Mouse (Mus musculus) G1E (cell line): ENCODE results near the gene Unc93b1. TPM values are rescaled to one million over a fixed set of nuclear protein-coding genes. Genes with fewer than 3 reads are reported as not detected.
"Not testable (repeated sequence)": the region's sequence is repeated elsewhere in the genome, so short reads cannot be mapped to it uniquely, and the experiment has no call there.

Source experiments
- ATAC-seq: 2 replicates; pipeline ENCODE4 v1.8.0; 2016; ENCODE audit warnings: mild to moderate bottlenecking; ENCODE audit not compliant: insufficient number of reproducible peaks, poor library complexity, low FRiP score, severe bottlenecking; ENCODE audit errors: extremely low read depth
- DNase-seq: peaks from one replicate; pipeline ENCODE4 v3.0.0; 2012; ENCODE audit warnings: low spot score
- H3K27me3 ChIP-seq: 2 replicates; pipeline ENCODE4 v1.6.1; 2012; ENCODE audit warnings: mild to moderate bottlenecking, low read length, inconsistent platforms; ENCODE audit not compliant: insufficient read depth
- H3K36me3 ChIP-seq: replicated peaks from 2 replicates; pipeline ENCODE3; 2012; ENCODE audit warnings: mild to moderate bottlenecking, inconsistent platforms
- H3K4me1 ChIP-seq: 2 replicates; pipeline ENCODE4 v1.6.1; 2012; ENCODE audit warnings: low read depth, low read length, inconsistent platforms, mixed read lengths; ENCODE audit not compliant: insufficient read depth
- H3K4me3 ChIP-seq: 2 replicates; pipeline ENCODE4 v1.5.1; 2012; ENCODE audit warnings: low read depth, mild to moderate bottlenecking, inconsistent platforms, low read length, moderate library complexity, mixed read lengths
- H3K9me3 ChIP-seq: replicated peaks from 2 replicates; pipeline ENCODE4 v1.6.1; 2012; ENCODE audit warnings: inconsistent platforms
- CTCF ChIP-seq: IDR thresholded peaks from 2 replicates; pipeline ENCODE4 v1.5.1; 2012; ENCODE audit warnings: low read depth, low read length, inconsistent platforms, mixed read lengths
- GATA1 ChIP-seq: IDR thresholded peaks from 2 replicates; pipeline ENCODE4 v1.6.1; 2012; ENCODE audit warnings: borderline replicate concordance, low read length, inconsistent platforms, mixed read lengths
- GATA2 ChIP-seq: IDR thresholded peaks from 2 replicates; pipeline ENCODE4 v1.6.1; 2012; ENCODE audit warnings: low read depth, low read length, inconsistent platforms, borderline replicate concordance
- POLR2AphosphoS5 ChIP-seq: IDR thresholded peaks from 2 replicates; pipeline ENCODE4 v1.6.1; 2012; ENCODE audit warnings: low read depth, low read length, inconsistent platforms; ENCODE audit not compliant: insufficient replicate concordance
- TAL1 ChIP-seq: conservative IDR thresholded peaks from 2 replicates; pipeline ENCODE4 v1.6.1; 2012; ENCODE audit warnings: low read depth, low read length, inconsistent platforms, mixed read lengths
- polyA plus RNA-seq: library from polyadenylated mRNA; stranded (reverse); fragments of >175 nt; gene quantifications from 2 replicates; pipeline ENCODE4 v1.2.3, GENCODE M21; 2012
- total RNA-seq, 2 experiments: library from RNA; stranded (forward) in 1 of 2; stranded (reverse) in 1 of 2; fragments of 200-1000 nt in 1 of 2; fragments of >200 nt in 1 of 2; fragmentation: Nextera tagmentation in 1 of 2; gene quantifications; 2 replicates each; pipeline ENCODE4 v1.2.3; 2014 to 2017

Gene Unc93b1
- total and polyA plus RNA-seq, 3 experiments = 0.16 to 0.53 (median 0.22) TPM

DNA sequence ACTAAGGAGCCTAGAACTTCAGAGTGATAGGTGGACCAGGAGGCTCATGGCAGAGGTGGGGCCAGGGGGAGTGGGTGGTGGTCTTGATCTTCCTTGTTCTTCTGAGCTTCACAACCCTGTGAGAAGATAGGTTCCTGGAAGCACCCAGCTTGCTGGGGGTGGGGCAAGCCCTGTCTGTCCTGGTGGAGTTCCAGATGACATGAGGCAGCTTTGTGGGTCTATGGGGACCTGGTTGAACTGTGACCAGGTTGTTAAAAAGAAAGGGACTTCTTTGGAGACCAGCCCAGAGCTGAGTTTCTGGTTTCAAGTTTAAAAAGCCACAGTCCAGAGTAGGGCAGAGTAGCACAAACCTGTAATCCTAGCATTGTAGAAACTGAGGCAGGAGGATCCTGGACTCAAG lies 24.0 kb downstream of the Unc93b1 start:
- no peak for DNase-seq
- H3K9me3 ChIP-seq = no peaks in the 10 kb centered on the region; the same call in 1 of the 2 replicates
- no peak overlapping the region for H3K4me3 ChIP-seq
- no peaks in the 10 kb centered on the region for H3K36me3 ChIP-seq
- TF ChIP-seq GATA1 = no peak
- no peak for TF ChIP-seq GATA2
- TF ChIP-seq CTCF = no peak
- TF ChIP-seq POLR2AphosphoS5 = no peak
- TF ChIP-seq TAL1 = no peak
- H3K27me3 ChIP-seq = peaks cover 22% of the 10 kb centered on the region; the same call in 1 of the 2 replicates
- ATAC-seq = no peak
- no peaks in the 10 kb centered on the region for H3K4me1 ChIP-seq

DNA sequence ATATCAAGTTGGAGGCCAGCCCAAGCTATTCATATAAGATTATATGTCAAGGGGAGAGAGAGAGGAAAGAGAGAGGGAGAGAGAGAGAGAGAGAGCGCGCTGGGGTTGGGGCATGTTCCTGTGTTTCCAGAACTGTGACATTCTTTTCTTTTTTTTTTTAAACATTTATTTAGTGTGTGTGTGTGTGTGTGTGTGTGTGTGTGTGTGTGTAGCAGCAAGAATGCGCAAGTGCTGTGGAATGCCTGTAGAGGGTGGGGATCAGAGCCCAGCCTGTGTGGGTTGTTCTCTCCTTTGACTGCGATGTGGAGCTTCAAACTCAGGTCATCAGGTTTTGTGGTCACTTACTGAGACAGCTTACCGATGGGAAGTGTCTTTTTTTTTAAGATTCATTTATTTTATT lies 25.2 kb downstream of the Unc93b1 start:
- Histone ChIP-seq H3K27me3 (peaks cover 16% of the 10 kb centered on the region; the same call in 1 of the 2 replicates), H3K4me3 (no peak overlapping the region), H3K36me3 (no peaks in the 10 kb centered on the region), H3K4me1 (no peaks in the 10 kb centered on the region), H3K9me3 (no peaks in the 10 kb centered on the region; the same call in 1 of the 2 replicates)
- TF ChIP-seq TAL1 (no peak), GATA1 (no peak), POLR2AphosphoS5 (no peak), GATA2 (no peak), CTCF (no peak)
- ATAC-seq = no peak
- no peak for DNase-seq

GRCm38 (mm10) chr19:3961805-3962204 lies 26.8 kb downstream of the Unc93b1 start:
- not testable (repeated sequence) for H3K4me3 ChIP-seq, ATAC-seq, H3K4me1 ChIP-seq, H3K36me3 ChIP-seq, H3K9me3 ChIP-seq, DNase-seq
- H3K27me3 ChIP-seq = peaks cover 17% of the 10 kb centered on the region; the same call in 1 of the 2 replicates

GRCm38 (mm10) chr19:3962469-3962868 lies 27.5 kb downstream of the Unc93b1 start:
- Histone ChIP-seq H3K36me3 (no peaks in the 10 kb centered on the region), H3K4me1 (no peaks in the 10 kb centered on the region), H3K9me3 (no peaks in the 10 kb centered on the region; the same call in 1 of the 2 replicates), H3K4me3 (no peak overlapping the region), H3K27me3 (peaks cover 20% of the 10 kb centered on the region; the same call in 1 of the 2 replicates)
- TF ChIP-seq CTCF (no peak), GATA2 (no peak), TAL1 (no peak), POLR2AphosphoS5 (no peak), GATA1 (no peak)
- ATAC-seq (no peak), DNase-seq (no peak)

DNA sequence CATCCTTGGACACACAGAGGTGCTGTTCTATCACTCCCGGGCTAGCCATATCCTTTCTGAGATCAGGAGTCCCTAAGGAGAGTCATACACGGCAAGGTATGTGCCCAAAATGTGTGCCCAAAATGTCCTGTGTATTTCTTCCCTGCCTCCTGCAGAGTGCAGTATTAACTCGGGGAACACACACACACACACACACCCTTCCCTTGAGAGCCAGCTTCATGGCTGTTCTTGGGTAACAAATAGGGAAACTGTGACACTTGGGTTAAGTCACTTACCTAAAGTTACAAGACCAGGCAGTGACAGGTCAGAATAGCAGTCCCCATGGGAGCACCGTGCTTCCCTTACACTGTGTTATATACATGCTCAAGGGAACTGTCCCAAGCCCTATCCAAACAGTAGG lies 29.0 kb downstream of the Unc93b1 start:
- ATAC-seq (no peak), DNase-seq (no peak)
- no peaks in the 10 kb centered on the region; the same call in 1 of the 2 replicates for H3K9me3 ChIP-seq
- TF ChIP-seq GATA1 = no peak
- no peak for TF ChIP-seq CTCF
- no peak for TF ChIP-seq GATA2
- no peak for TF ChIP-seq POLR2AphosphoS5
- TF ChIP-seq TAL1 = no peak
- H3K27me3 ChIP-seq = peaks cover 25% of the 10 kb centered on the region; the same call in 1 of the 2 replicates
- H3K36me3 ChIP-seq = no peaks in the 10 kb centered on the region
- no peaks in the 10 kb centered on the region for H3K4me1 ChIP-seq
- H3K4me3 ChIP-seq = no peak overlapping the region

DNA sequence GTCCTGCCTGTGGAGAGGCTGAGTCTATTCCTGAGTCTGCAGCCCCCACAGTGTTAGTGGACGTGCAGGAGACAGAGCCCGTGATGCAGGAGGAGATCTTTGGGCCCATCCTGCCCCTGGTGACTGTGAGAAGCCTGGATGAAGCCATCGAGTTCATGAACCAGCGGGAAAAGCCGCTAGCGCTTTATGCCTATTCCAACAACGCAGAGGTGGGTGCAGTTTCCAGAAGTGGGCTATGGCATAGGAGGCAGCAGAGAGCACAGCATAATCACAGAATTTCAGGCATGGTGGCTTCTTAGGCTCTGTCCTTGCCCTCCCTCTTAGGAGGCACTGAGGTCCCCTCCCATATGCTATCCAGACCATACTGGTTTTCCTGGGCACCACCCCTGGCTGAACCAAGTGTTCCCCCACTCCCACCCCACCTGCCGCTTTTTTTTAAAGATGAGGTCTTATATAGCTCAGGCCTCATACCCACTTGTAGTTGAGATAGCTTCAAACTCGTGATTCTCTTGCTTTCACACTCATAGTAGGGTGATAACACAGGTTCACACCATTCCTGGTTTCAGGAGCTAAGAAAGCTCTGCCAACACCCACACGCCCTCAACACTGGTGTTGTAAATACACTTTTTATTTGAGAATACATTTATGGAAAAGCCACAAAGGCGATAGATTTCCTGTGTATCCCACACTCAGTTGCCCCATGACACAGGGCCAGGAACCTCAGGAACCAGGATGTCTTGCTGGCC lies 31.5 kb downstream of the Unc93b1 start:
- TF ChIP-seq GATA2 (no peak), POLR2AphosphoS5 (no peak), TAL1 (no peak), CTCF (no peak), GATA1 (no peak)
- DNase-seq (no peak), ATAC-seq (no peak)
- H3K4me3 ChIP-seq = no peak overlapping the region
- H3K4me1 ChIP-seq = no peaks in the 10 kb centered on the region
- no peaks in the 10 kb centered on the region for H3K36me3 ChIP-seq
- no peaks in the 10 kb centered on the region for H3K9me3 ChIP-seq
- peaks cover 27% of the 10 kb centered on the region for H3K27me3 ChIP-seq

DNA sequence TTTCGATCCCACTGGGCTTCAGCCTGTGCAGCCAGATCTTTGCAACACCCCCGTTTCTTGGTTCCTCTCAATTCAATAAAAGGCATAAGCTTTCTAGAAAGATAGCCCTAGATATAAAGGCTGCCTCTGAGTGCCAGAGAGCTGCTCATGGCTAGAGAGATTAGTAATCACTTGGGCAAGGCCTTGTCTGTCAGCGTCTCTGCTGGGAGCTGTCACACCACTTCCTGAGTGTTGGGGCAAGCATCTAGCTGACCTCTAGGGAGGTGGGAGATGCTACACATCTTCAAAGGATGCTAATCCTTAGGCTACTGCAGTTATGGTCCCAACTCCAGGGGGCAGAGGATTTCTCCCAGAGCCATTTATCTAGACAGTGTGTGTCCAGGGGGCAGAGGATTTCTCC lies 32.3 kb downstream of the Unc93b1 start:
- no peaks in the 10 kb centered on the region for H3K9me3 ChIP-seq
- TF ChIP-seq POLR2AphosphoS5 = no peak
- no peak for TF ChIP-seq TAL1
- no peak for TF ChIP-seq GATA1
- TF ChIP-seq CTCF = no peak
- TF ChIP-seq GATA2 = no peak
- H3K36me3 ChIP-seq = no peaks in the 10 kb centered on the region
- DNase-seq (no peak), ATAC-seq (no peak)
- peaks cover 29% of the 10 kb centered on the region for H3K27me3 ChIP-seq
- no peaks in the 10 kb centered on the region for H3K4me1 ChIP-seq
- no peak overlapping the region for H3K4me3 ChIP-seq
